ENCODE assay signal across 12 mouse cellular contexts in genomic region chr5:111620626-111621025, GRCm38 (mm10).
DNase-seq lines count a peak whose midpoint lies in the region; ATAC-seq and TF ChIP-seq lines count a peak whose summit lies in the region.
"Had no signal": no experiment of that assay in that cellular context is flagged by ENCODE, and none has a peak within 500 bp of the region (broad histone marks: within the 10 kb centered on the region; RNA-seq: fewer than 3 reads in every experiment).

No protein-coding gene starts in this region.

- peak; percentile 38 for TF ChIP-seq CTCF in left cerebral cortex, adult 2 months (IDR thresholded peaks at IDR 0.05)
- no peak for TF ChIP-seq CTCF in embryonic fibroblast, embryonic 13.5 days (IDR thresholded peaks at IDR 0.05; ENCODE audit: borderline replicate concordance, insufficient read depth, low read length)

- H3K4me1 ChIP-seq in embryonic fibroblast, embryonic 13.5 days (ENCODE audit: control insufficient read depth, insufficient read depth, low read length), result peaks cover 16% of the 10 kb centered on the region

- intact Hi-C loops in left cerebral cortex, adult 2 months (cut with DNase I), result no loop called here
- intact Hi-C loops in left cerebral cortex, postnatal 4 days (cut with DNase I), result no loop called here
- intact Hi-C loops in heart, postnatal 14 days (cut with DNase I), result loop anchor here (2.0 to 5.0 kb wide), 3 partner anchors 54 to 203 kb away; partner anchors contain the start of gene Mn1

- H3K4me3 ChIP-seq in left cerebral cortex, adult 2 months, result no peak overlapping the region
- H3K4me3 ChIP-seq in embryonic fibroblast, embryonic 13.5 days (ENCODE audit: insufficient read depth, low read length), result no peak overlapping the region
- H3K4me3 ChIP-seq: limb, embryonic 13.5 days; megakaryocyte, embryonic 14.5 days had no signal

- ATAC-seq in cerebellum, adult (ENCODE audit: insufficient number of reproducible peaks, low FRiP score, low TSS enrichment), result no peak

- no peak for TF ChIP-seq POLR2A in embryonic fibroblast, embryonic 13.5 days (IDR thresholded peaks at IDR 0.05; ENCODE audit: low read depth, low read length)

- DNase-seq in cerebellum, postnatal 14 days, result peak; percentile 23 to 35
- DNase-seq in left cerebral cortex, adult 2 months (ENCODE audit: extremely low spot score in 1 of 2, low spot score in 2 of 2), result no peak
- no peak for DNase-seq in left cerebral cortex, postnatal 4 days
- peak; percentile 58 to 59 for DNase-seq in heart, postnatal 14 days
- no peak for DNase-seq in urinary bladder, postnatal 10 days (ENCODE audit: low spot score)
- no peak for DNase-seq in urinary bladder, postnatal 36 days (ENCODE audit: low spot score in 2 of 2)
- DNase-seq: cerebellum, adult 9-11 months; thymus, postnatal 25 days had no signal

- H3K27ac ChIP-seq in left cerebral cortex, adult 2 months, result no peak overlapping the region
- H3K27ac ChIP-seq in embryonic fibroblast, embryonic 13.5 days (ENCODE audit: insufficient read depth, low read length), result peak overlapping the region; percentile 72

Comparison
In these comparisons a context has a peak if more than half of its experiments do, and no peak if none do; other contexts are left out.
1. DNase-seq: peak in cerebellum, postnatal 14 days (2 of 2) and heart, postnatal 14 days (2 of 2); none in left cerebral cortex, adult 2 months (0 of 2), left cerebral cortex, postnatal 4 days (single experiment), urinary bladder, postnatal 10 days (single experiment) and urinary bladder, postnatal 36 days (0 of 2).